Mouse (Mus musculus): ENCODE measurements around the gene Supt5. TPM values are rescaled to one million over a fixed set of nuclear protein-coding genes. Genes with fewer than 3 reads are reported as not detected.

Supt5 gene
- total and polyA plus RNA-seq, 3 experiments, result 66.0 to 448 (median 156) TPM

- Histone ChIP-seq H3K79me2 (ENCODE audit: control insufficient read depth, insufficient read depth, low read length, poor library complexity) (no peaks in the 10 kb centered on the region), H3K27ac (ENCODE audit: control insufficient read depth, low read depth, low read length) (no peak within 1 kb of the TSS), H3K4me1 (ENCODE audit: control insufficient read depth in 1 of 2, insufficient read depth in 2 of 2, low read length in 2 of 2) (no peaks in the 10 kb centered on the region), H3K9me3 (replicated peaks; ENCODE audit: insufficient read depth, low read length) (no peaks in the 10 kb centered on the region), H3K9ac (ENCODE audit: control insufficient read depth, low read depth, low read length, poor library complexity, severe bottlenecking) (no peak within 1 kb of the TSS), H3K36me3 (ENCODE audit: control insufficient read depth in 1 of 2, insufficient read depth in 2 of 2, low read length in 2 of 2) (peaks cover 0 to 1% of the 10 kb centered on the region in 2 experiments; a peak in 1 of 4 replicates), H3K27me3 (ENCODE audit: control insufficient read depth in 1 of 2, insufficient read depth in 2 of 2, low read length in 2 of 2) (no peaks in the 10 kb centered on the region), H3K4me3 (ENCODE audit: control insufficient read depth in 1 of 2, insufficient read depth in 1 of 2, low read depth in 2 of 2, low read length in 2 of 2) (no peak within 1 kb of the TSS)
- no peak for DNase-seq (ENCODE audit: low read depth, low spot score)
- TF ChIP-seq TCF12 (IDR thresholded peaks at IDR 0.05; ENCODE audit: low read depth, low read length), result no peak
- TF ChIP-seq SIN3A (IDR thresholded peaks at IDR 0.05; ENCODE audit: low read length), result no peak
- peak in 2 of 3 experiments; percentile 2 to 32; a peak in 2 of 6 replicates for TF ChIP-seq CTCF (IDR thresholded peaks at IDR 0.05 in 2 of 3, conservative IDR thresholded peaks at IDR 0.05 in 1 of 3; ENCODE audit: control insufficient read depth in 1 of 3, insufficient read depth in 1 of 3, low read depth in 2 of 3, low read length in 3 of 3, poor library complexity in 1 of 3, severe bottlenecking in 1 of 3)
Observed at GRCm38 (mm10) chr7:28301616-28302433, 36.7 kb downstream of the Supt5 start, which contains the start of gene Dll3. Gene Dll3 (minus strand): TSS chr7:28302238.

- TF ChIP-seq CTCF (IDR thresholded peaks at IDR 0.05 in 2 of 3, conservative IDR thresholded peaks at IDR 0.05 in 1 of 3; ENCODE audit: control insufficient read depth in 1 of 3, insufficient read depth in 1 of 3, low read depth in 2 of 3, low read length in 3 of 3, poor library complexity in 1 of 3, severe bottlenecking in 1 of 3) (peak; percentile 53 to 92 (median 57)), SIN3A (IDR thresholded peaks at IDR 0.05; ENCODE audit: low read length) (0 out of 2 replicates have a peak, but pooled peaks have one; percentile 14), HCFC1 (IDR thresholded peaks at IDR 0.05; ENCODE audit: low read depth, low read length) (no peak), MAZ (IDR thresholded peaks at IDR 0.05; ENCODE audit: low read depth, low read length) (no peak), BHLHE40 (IDR thresholded peaks at IDR 0.05; ENCODE audit: borderline replicate concordance, low read depth, low read length) (no peak), USF1 (IDR thresholded peaks at IDR 0.05; ENCODE audit: low read depth, low read length) (no peak), ZC3H11A (IDR thresholded peaks at IDR 0.05; ENCODE audit: low read depth, low read length) (peak; percentile 84), GATA1 (IDR thresholded peaks at IDR 0.05; ENCODE audit: low read depth, low read length) (no peak), CHD2 (IDR thresholded peaks at IDR 0.05; ENCODE audit: low read length) (no peak), MYB (IDR thresholded peaks at IDR 0.05; ENCODE audit: low read depth, low read length) (no peak), RAD21 (IDR thresholded peaks at IDR 0.05; ENCODE audit: low read depth, low read length) (peak; percentile 96), JUND (IDR thresholded peaks at IDR 0.05; ENCODE audit: low read depth, low read length) (no peak), TCF12 (IDR thresholded peaks at IDR 0.05; ENCODE audit: low read depth, low read length) (no peak), POLR2AphosphoS2 (IDR thresholded peaks at IDR 0.05; ENCODE audit: low read length) (no peak), ZNF384 (IDR thresholded peaks at IDR 0.05; ENCODE audit: low read depth, low read length) (no peak), SMC3 (IDR thresholded peaks at IDR 0.05; ENCODE audit: low read depth, low read length) (peak; percentile 83), NRF1 (IDR thresholded peaks at IDR 0.05; ENCODE audit: insufficient read depth, low read depth, low read length, poor library complexity, severe bottlenecking) (no peak), GABPA (IDR thresholded peaks at IDR 0.05; ENCODE audit: low read depth, low read length) (no peak), MYC (IDR thresholded peaks at IDR 0.05; ENCODE audit: low read depth, low read length) (no peak), UBTF (IDR thresholded peaks at IDR 0.05; ENCODE audit: borderline replicate concordance, insufficient read depth, low read depth, low read length) (no peak), ETS1 (IDR thresholded peaks at IDR 0.05; ENCODE audit: low read depth, low read length) (no peak), ZKSCAN1 (IDR thresholded peaks at IDR 0.05; ENCODE audit: low read depth, low read length) (no peak)
- H3K27ac ChIP-seq (ENCODE audit: control insufficient read depth, low read depth, low read length), result no peak overlapping the region
- no peaks in the 10 kb centered on the region for H3K36me3 ChIP-seq (ENCODE audit: control insufficient read depth in 1 of 2, insufficient read depth in 2 of 2, low read length in 2 of 2)
- no peaks in the 10 kb centered on the region for H3K27me3 ChIP-seq (ENCODE audit: control insufficient read depth in 1 of 2, insufficient read depth in 2 of 2, low read length in 2 of 2)
- DNase-seq (ENCODE audit: low read depth, low spot score), result peak; percentile 77
- H3K79me2 ChIP-seq (ENCODE audit: control insufficient read depth, insufficient read depth, low read length, poor library complexity), result no peaks in the 10 kb centered on the region
- H3K9me3 ChIP-seq (replicated peaks; ENCODE audit: insufficient read depth, low read length), result no peaks in the 10 kb centered on the region
- no peak overlapping the region for H3K9ac ChIP-seq (ENCODE audit: control insufficient read depth, low read depth, low read length, poor library complexity, severe bottlenecking)
- no peak overlapping the region for H3K4me3 ChIP-seq (ENCODE audit: control insufficient read depth in 1 of 2, insufficient read depth in 1 of 2, low read depth in 2 of 2, low read length in 2 of 2)
- no peaks in the 10 kb centered on the region for H3K4me1 ChIP-seq (ENCODE audit: control insufficient read depth in 1 of 2, insufficient read depth in 2 of 2, low read length in 2 of 2)
Observed at GRCm38 (mm10) chr7:28298837-28299625, 39.5 kb downstream of the Supt5 start.

Data from MEL (cell line).